Mouse (Mus musculus) midbrain, embryonic 16.5 days (tissue): ENCODE measurements around the gene Rom1. TPM values are rescaled to one million over a fixed set of nuclear protein-coding genes. Genes with fewer than 3 reads are reported as not detected.

Experiments used
- ATAC-seq: fragments of 200-750 bp; cut with Nextera tagmentation; 2 replicates; pipeline ENCODE4 v1.8.0; 2017; ENCODE audit warnings: moderate TSS enrichment
- H3K27ac ChIP-seq: fragments of 300-500 bp; sonication (generic); 2 replicates; pipeline ENCODE4 v1.5.1; 2014; ENCODE audit warnings: mild to moderate bottlenecking, low read length, mixed read lengths
- H3K27me3 ChIP-seq: fragments of 300-500 bp; sonication (generic); 2 replicates; pipeline ENCODE4 v1.6.1; 2014; ENCODE audit warnings: low read depth, low read length, mixed read lengths; ENCODE audit not compliant: control insufficient read depth, insufficient read depth
- H3K36me3 ChIP-seq: fragments of 300-500 bp; sonication (generic); 2 replicates; pipeline ENCODE4 v1.6.1; 2014; ENCODE audit warnings: mild to moderate bottlenecking, low read length, moderate library complexity, mixed read lengths; ENCODE audit not compliant: control insufficient read depth, insufficient read depth
- H3K4me1 ChIP-seq: fragments of 300-500 bp; sonication (generic); 2 replicates; pipeline ENCODE4 v1.6.1; 2014; ENCODE audit warnings: mild to moderate bottlenecking, low read length, mixed read lengths; ENCODE audit not compliant: control insufficient read depth, insufficient read depth
- H3K4me2 ChIP-seq: fragments of 300-500 bp; sonication (generic); 2 replicates; pipeline ENCODE4 v1.6.1; 2014; ENCODE audit warnings: mild to moderate bottlenecking, low read length, mixed read lengths
- H3K4me3 ChIP-seq: fragments of 300-500 bp; sonication (generic); 2 replicates; pipeline ENCODE4 v1.5.1; 2014; ENCODE audit warnings: low read depth, mild to moderate bottlenecking, low read length, moderate library complexity, mixed read lengths
- H3K9ac ChIP-seq: fragments of 300-500 bp; sonication (generic); 2 replicates; pipeline ENCODE4 v1.6.1; 2014; ENCODE audit warnings: low read depth, low read length, mixed read lengths
- H3K9me3 ChIP-seq: fragments of 300-500 bp; sonication (generic); replicated peaks from 2 replicates; pipeline ENCODE4 v1.6.1; 2014; ENCODE audit warnings: mild to moderate bottlenecking, low read length, mixed read lengths; ENCODE audit not compliant: control insufficient read depth, poor library complexity, severe bottlenecking
- WGBS: fragments of 180-500 bp; shearing (Covaris S2); extraction: QIAGEN DNeasy Blood & Tissue Kit; methylation state at CpG from one replicate; pipeline ENCODE4 v1.1.7; 2014; 5-methylcytosine and 5-hydroxymethylcytosine counted together
- polyA plus RNA-seq: library from polyadenylated mRNA; unstranded; fragments of >200 nt; fragmentation: Nextera tagmentation; extraction: Ambion mirVana; gene quantifications from 2 replicates; pipeline ENCODE4 v1.2.1, GENCODE M21; 2015

Gene Rom1
- polyA plus RNA-seq, 1 experiment from 2014 or later, result 2.2 TPM

GRCm38 (mm10) chr19:8966198-8966589 lies 37.0 kb upstream of the Rom1 start:
- Histone ChIP-seq H3K9me3 (no peaks in the 10 kb centered on the region), H3K36me3 (peaks cover 45% of the 10 kb centered on the region), H3K4me1 (peaks cover 17% of the 10 kb centered on the region), H3K4me3 (peak overlapping the region; percentile 78), H3K9ac (peak overlapping the region; percentile 16), H3K27ac (peak overlapping the region; percentile 65), H3K27me3 (no peaks in the 10 kb centered on the region), H3K4me2 (peak overlapping the region; percentile 50)
- WGBS, result 53% methylated on average over 5 of the region's 5 CpGs
- ATAC-seq, result no peak

- H3K9ac ChIP-seq, result no peak overlapping the region
- ATAC-seq, result no peak
- 88% methylated on average over 8 of the region's 8 CpGs for WGBS
Measured at GRCm38 (mm10) chr19:8965771-8966170, 36.6 kb upstream of the Rom1 start.

DNA sequence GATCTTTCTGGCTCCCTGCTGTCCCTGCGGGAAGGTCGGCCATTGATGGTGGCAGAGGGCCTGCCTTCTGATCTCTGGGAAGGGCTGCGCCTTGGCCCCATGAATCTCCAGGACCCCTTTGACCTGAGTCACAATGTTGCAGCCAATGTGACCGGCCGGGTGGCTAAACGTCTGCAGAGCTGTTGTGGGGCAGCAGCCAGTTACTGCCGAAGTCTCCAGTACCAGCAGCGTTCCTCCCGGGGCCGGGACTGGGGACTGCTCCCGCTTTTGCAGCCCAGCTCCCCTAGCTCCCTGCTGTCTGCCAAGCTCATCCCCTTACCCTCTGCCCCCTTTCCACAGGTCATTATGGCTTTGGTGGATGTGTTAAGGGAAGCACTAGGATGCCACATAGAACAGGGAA lies 35.9 kb upstream of the Rom1 start:
- H3K4me2 ChIP-seq, result no peak overlapping the region
- H3K36me3 ChIP-seq, result peaks cover 37% of the 10 kb centered on the region
- 91% methylated on average over 11 of the region's 11 CpGs for WGBS
- H3K4me3 ChIP-seq, result no peak overlapping the region
- ATAC-seq, result no peak
- H3K27me3 ChIP-seq, result no peaks in the 10 kb centered on the region
- H3K4me1 ChIP-seq, result peaks cover 17% of the 10 kb centered on the region
- no peak overlapping the region for H3K27ac ChIP-seq
- no peaks in the 10 kb centered on the region for H3K9me3 ChIP-seq
- H3K9ac ChIP-seq, result no peak overlapping the region

More at GRCm38 (mm10) chr19:8965771-8966170, 36.6 kb upstream of the Rom1 start:
- no peak overlapping the region for H3K4me3 ChIP-seq
- peaks cover 17% of the 10 kb centered on the region for H3K4me1 ChIP-seq
- H3K9me3 ChIP-seq, result no peaks in the 10 kb centered on the region
- no peak overlapping the region for H3K27ac ChIP-seq
- no peaks in the 10 kb centered on the region for H3K27me3 ChIP-seq
- peaks cover 42% of the 10 kb centered on the region for H3K36me3 ChIP-seq
- H3K4me2 ChIP-seq, result peak overlapping the region; percentile 50

DNA sequence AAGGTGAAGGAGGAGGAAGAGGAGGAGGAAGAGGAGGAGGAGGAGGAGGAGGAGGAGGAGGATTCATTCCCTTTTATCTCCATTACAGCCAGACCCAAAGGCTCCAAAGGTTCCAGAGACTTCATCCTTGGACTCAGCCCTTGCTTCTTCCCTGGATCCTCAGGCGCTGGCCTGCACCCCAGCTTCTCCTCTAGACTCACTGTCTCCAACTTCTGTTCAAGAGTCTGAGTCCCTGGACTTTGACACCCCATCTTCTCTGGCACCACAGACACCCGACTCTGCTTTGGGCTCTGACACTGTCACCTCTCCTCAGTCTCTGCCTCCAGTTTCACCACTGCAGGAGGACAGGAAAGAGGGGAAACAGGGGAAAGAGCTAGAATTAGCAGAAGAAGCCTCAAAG lies 33.1 kb upstream of the Rom1 start:
- Histone ChIP-seq H3K36me3 (peaks cover 37% of the 10 kb centered on the region), H3K9ac (no peak overlapping the region), H3K4me3 (no peak overlapping the region), H3K27me3 (no peaks in the 10 kb centered on the region), H3K4me1 (peaks cover 4% of the 10 kb centered on the region; the same call in 1 of the 2 replicates), H3K27ac (no peak overlapping the region), H3K4me2 (no peak overlapping the region), H3K9me3 (no peaks in the 10 kb centered on the region)
- no peak for ATAC-seq
- 89% methylated on average over 2 of the region's 2 CpGs for WGBS

DNA sequence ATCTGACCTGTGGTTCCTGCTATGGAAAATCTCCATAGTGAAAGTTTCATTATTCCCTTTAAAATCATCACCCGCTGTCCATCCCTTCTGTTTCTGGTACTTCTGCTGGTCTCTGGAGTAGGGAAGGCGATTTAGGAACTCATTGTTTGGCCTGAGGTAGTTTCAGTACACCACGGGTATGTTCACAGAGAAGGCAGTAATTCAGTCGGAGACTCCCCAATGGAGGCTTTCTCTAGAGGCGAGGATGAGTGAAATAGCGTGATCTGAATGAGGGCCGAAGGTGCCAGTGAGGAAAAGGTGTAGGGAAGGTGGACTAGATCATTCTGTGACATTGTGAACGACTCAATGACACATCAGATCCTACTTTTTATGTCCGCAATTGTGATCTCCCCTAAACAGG lies 25.0 kb upstream of the Rom1 start:
- Histone ChIP-seq H3K4me3 (peak overlapping the region; percentile 72), H3K4me1 (peaks cover 19% of the 10 kb centered on the region), H3K27me3 (no peaks in the 10 kb centered on the region), H3K4me2 (peak overlapping the region; percentile 83), H3K36me3 (peaks cover 22% of the 10 kb centered on the region), H3K27ac (peak overlapping the region; percentile 74; the same call in 1 of the 2 replicates), H3K9me3 (no peaks in the 10 kb centered on the region), H3K9ac (peak overlapping the region; percentile 75)
- WGBS, result 7% methylated on average over 9 of the region's 9 CpGs
- ATAC-seq, result no peak

- ATAC-seq, result peak; percentile 95
- WGBS, result 1% methylated on average over 46 of the region's 46 CpGs
- H3K27me3 ChIP-seq, result no peaks in the 10 kb centered on the region
- peaks cover 19% of the 10 kb centered on the region for H3K4me1 ChIP-seq
- peak within 1 kb of the TSS; percentile 83 for H3K4me2 ChIP-seq
- H3K27ac ChIP-seq, result peak within 1 kb of the TSS; percentile 79
- peak within 1 kb of the TSS; percentile 72 for H3K4me3 ChIP-seq
- no peaks in the 10 kb centered on the region for H3K9me3 ChIP-seq
- H3K36me3 ChIP-seq, result peaks cover 29% of the 10 kb centered on the region
- peak within 1 kb of the TSS; percentile 75 for H3K9ac ChIP-seq
Measured at GRCm38 (mm10) chr19:8953135-8954039, 24.2 kb upstream of the Rom1 start, which contains the start of gene Tut1. Gene Tut1 (plus strand): TSS chr19:8953847.

DNA sequence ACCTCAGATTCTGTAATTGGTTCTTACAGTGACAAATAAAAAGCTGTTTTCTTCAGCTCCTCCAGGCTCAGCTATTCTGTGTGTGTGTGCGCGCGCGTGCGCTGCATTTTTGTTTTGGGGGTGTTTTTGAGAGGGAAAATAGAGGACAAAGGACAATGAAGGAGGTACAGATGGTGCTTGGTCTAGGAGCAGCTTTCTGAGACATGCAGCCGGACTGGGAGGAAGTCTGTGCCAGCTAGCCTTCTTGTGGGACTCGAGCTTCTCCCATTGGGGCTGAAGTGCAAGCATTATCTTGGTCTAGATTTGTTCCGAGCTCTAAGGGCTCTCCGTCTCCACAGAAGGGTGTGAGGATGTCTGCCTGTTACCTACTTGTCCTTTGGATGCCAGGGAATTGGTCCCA lies 23.1 kb upstream of the Rom1 start:
- Histone ChIP-seq H3K36me3 (peaks cover 41% of the 10 kb centered on the region), H3K9ac (no peak overlapping the region), H3K4me2 (no peak overlapping the region), H3K27me3 (no peaks in the 10 kb centered on the region), H3K4me3 (no peak overlapping the region), H3K27ac (peak overlapping the region; percentile 3; the same call in 1 of the 2 replicates), H3K9me3 (no peaks in the 10 kb centered on the region), H3K4me1 (peaks cover 19% of the 10 kb centered on the region)
- 78% methylated on average over 9 of the region's 9 CpGs for WGBS
- no peak for ATAC-seq

DNA sequence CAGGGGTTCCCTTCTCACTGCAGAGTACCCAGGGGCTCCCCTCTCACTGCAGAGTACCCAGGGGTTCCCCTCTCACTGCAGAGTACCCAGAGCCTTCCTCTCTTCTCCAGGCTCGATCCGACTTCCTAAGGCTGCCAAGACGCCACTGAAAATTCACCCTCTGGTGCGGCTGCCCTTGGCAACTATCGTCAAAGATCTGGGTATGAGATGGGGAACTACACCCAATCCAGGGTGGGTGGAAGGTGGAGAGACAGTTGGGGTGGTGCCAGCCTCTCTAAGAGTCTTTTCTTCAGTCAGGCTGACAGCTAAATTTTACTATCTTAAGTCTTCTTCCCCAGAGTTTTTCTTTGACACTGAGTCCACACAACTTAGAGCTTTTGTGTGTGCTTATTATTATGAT lies 21.0 kb upstream of the Rom1 start:
- Histone ChIP-seq H3K4me1 (peaks cover 22% of the 10 kb centered on the region), H3K9ac (no peak overlapping the region), H3K4me3 (no peak overlapping the region), H3K27me3 (no peaks in the 10 kb centered on the region), H3K27ac (no peak overlapping the region), H3K9me3 (no peaks in the 10 kb centered on the region), H3K4me2 (no peak overlapping the region), H3K36me3 (peaks cover 50% of the 10 kb centered on the region)
- WGBS, result 94% methylated on average over 5 of the region's 5 CpGs
- no peak for ATAC-seq

DNA sequence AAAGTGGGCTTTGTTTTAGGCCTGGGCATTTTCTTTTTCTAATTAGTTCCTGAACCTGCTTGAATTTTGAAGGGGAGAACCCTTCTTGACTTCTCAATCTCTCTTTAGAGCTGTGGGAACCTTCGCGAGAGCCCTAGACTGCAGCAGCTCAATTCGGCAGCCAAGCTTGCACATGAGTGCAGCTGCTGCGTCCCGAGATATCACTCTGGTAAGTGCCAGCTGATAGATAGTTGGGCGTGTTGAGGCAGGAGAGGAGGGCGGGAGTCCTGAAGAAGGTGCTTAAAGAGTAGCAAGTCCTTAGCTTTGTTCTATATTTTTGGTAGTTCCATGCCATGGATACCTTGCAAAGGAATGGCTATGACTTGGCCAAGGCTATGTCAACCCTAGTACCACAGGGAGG lies 17.8 kb upstream of the Rom1 start:
- no peak overlapping the region for H3K9ac ChIP-seq
- no peak for ATAC-seq
- no peak overlapping the region for H3K27ac ChIP-seq

More for the DNA sequence above, 17.8 kb upstream of the Rom1 start:
- Histone ChIP-seq H3K4me2 (no peak overlapping the region), H3K4me3 (no peak overlapping the region), H3K36me3 (peaks cover 50% of the 10 kb centered on the region), H3K9me3 (no peaks in the 10 kb centered on the region), H3K4me1 (peaks cover 24% of the 10 kb centered on the region), H3K27me3 (no peaks in the 10 kb centered on the region)
- 95% methylated on average over 7 of the region's 7 CpGs for WGBS
